Comparison of ENCODE assay signal across 8 mouse cellular contexts in genomic region chr4:133574843-133575202, GRCm38 (mm10). TPM values are rescaled to one million over a fixed set of nuclear protein-coding genes. Genes with fewer than 3 reads are reported as not detected.
DNase-seq lines count a peak whose midpoint lies in the region; ATAC-seq and TF ChIP-seq lines count a peak whose summit lies in the region.

No protein-coding gene starts in this region.

- no peak for DNase-seq in gastrocnemius, adult 2 months
- DNase-seq in gastrocnemius, postnatal 25 days: no peak
- no peak for DNase-seq in liver, embryonic 14.5 days (ENCODE audit: low read depth in 3 of 3, low spot score in 3 of 3)
- no peak for DNase-seq in spleen, postnatal 14 days (ENCODE audit: low spot score in 2 of 2)
- no peak for DNase-seq in T-cell, adult 2 months (ENCODE audit: low spot score)
- DNase-seq in left cerebral cortex, adult 18-20 months (ENCODE audit: low spot score in 2 of 2): no peak

- H3K9ac ChIP-seq in forebrain, embryonic 12.5 days: peak overlapping the region; percentile 90
- peak overlapping the region; percentile 86 for H3K9ac ChIP-seq in liver, embryonic 14.5 days (replicated peaks)

- H3K27me3 ChIP-seq in C2C12 (ENCODE audit: control insufficient read depth, insufficient read depth, insufficient read length): no peaks in the 10 kb centered on the region
- H3K27me3 ChIP-seq in forebrain, embryonic 12.5 days: no peaks in the 10 kb centered on the region
- no peaks in the 10 kb centered on the region for H3K27me3 ChIP-seq in liver, embryonic 14.5 days (ENCODE audit: control insufficient read depth, insufficient read depth, low read length)

- no peaks in the 10 kb centered on the region for H3K9me3 ChIP-seq in forebrain, embryonic 12.5 days
- H3K9me3 ChIP-seq in liver, embryonic 14.5 days (ENCODE audit: control insufficient read depth, low read length): no peaks in the 10 kb centered on the region

- whole genome bisulfite sequencing in forebrain, embryonic 12.5 days: under 1% methylated on average over 41 of the region's 41 CpGs
- WGBS in liver, embryonic 14.5 days (ENCODE audit: insufficient replicate concordance): under 1% methylated on average over 41 of the region's 41 CpGs

- H3K4me2 ChIP-seq in forebrain, embryonic 12.5 days: peak overlapping the region; percentile 93
- peak overlapping the region; percentile 93 for H3K4me2 ChIP-seq in liver, embryonic 14.5 days (ENCODE audit: low read depth)

- peaks cover 19% of the 10 kb centered on the region for H3K79me2 ChIP-seq in C2C12 (ENCODE audit: control insufficient read depth, insufficient read depth)

- TF ChIP-seq CTCF in gastrocnemius, adult 2 months (IDR thresholded peaks at IDR 0.05): no peak
- TF ChIP-seq CTCF in C2C12 (IDR thresholded peaks at IDR 0.05; ENCODE audit: control insufficient read depth, insufficient read depth, insufficient read length): no peak
- TF ChIP-seq CTCF in liver, embryonic 14.5 days (IDR thresholded peaks at IDR 0.05; ENCODE audit: low read depth): no peak

- intact Hi-C loops in gastrocnemius, adult 2 months (cut with DNase I): no loop called here

- H3K4me1 ChIP-seq in forebrain, embryonic 12.5 days: peaks cover 16% of the 10 kb centered on the region
- peaks cover 8 to 14% of the 10 kb centered on the region in 2 experiments for H3K4me1 ChIP-seq in liver, embryonic 14.5 days (replicated peaks; ENCODE audit: control insufficient read depth in 2 of 2, insufficient read depth in 2 of 2, low read length in 1 of 2)

- H3K27ac ChIP-seq in gastrocnemius, adult 2 months: peak overlapping the region; percentile 89
- H3K27ac ChIP-seq in forebrain, embryonic 12.5 days: peak overlapping the region; percentile 93
- peak overlapping the region; percentile 22; the same call in 1 of the 2 replicates for H3K27ac ChIP-seq in liver, embryonic 14.5 days

- no peaks in the 10 kb centered on the region for H3K79me3 ChIP-seq in C2C12 (ENCODE audit: low read depth)

- H3K36me3 ChIP-seq in C2C12 (ENCODE audit: control insufficient read depth, insufficient read depth): peaks cover 12% of the 10 kb centered on the region
- peaks cover 18% of the 10 kb centered on the region for H3K36me3 ChIP-seq in forebrain, embryonic 12.5 days (replicated peaks)
- no peaks in the 10 kb centered on the region for H3K36me3 ChIP-seq in liver, embryonic 14.5 days (replicated peaks; ENCODE audit: control insufficient read depth, insufficient read depth, low read depth)

- no peak; the same call in 1 of the 2 replicates for TF ChIP-seq EP300 in liver, embryonic 14.5 days (IDR thresholded peaks at IDR 0.05; ENCODE audit: low read depth)

- peak overlapping the region; percentile 84 for H3K4me3 ChIP-seq in gastrocnemius, adult 2 months
- H3K4me3 ChIP-seq in C2C12 (ENCODE audit: insufficient read depth, poor library complexity, severe bottlenecking): peak overlapping the region; percentile 76
- peak overlapping the region; percentile 99 for H3K4me3 ChIP-seq in forebrain, embryonic 12.5 days (replicated peaks)
- peak overlapping the region; percentile 89 to 95 for H3K4me3 ChIP-seq in liver, embryonic 14.5 days (ENCODE audit: insufficient read depth in 1 of 2, low read depth in 2 of 2, low read length in 2 of 2)

- no peak; the same call in 1 of the 2 replicates for ATAC-seq in forebrain, embryonic 12.5 days (ENCODE audit: low FRiP score)
- ATAC-seq in liver, embryonic 14.5 days (ENCODE audit: insufficient read depth): peak; percentile 64

- peak overlapping the region; percentile 95 for H3ac ChIP-seq in C2C12 (ENCODE audit: control insufficient read depth, insufficient read length, low read depth)

TF ChIP-seq in C2C12, 6 proteins besides CTCF, POLR2A, EP300 and RAD21:
- TF ChIP-seq MYOD1 (IDR thresholded peaks at IDR 0.05; ENCODE audit: control insufficient read depth, insufficient read length, low read depth) (no peak), USF1 (IDR thresholded peaks at IDR 0.05; ENCODE audit: low read depth) (no peak), FOSL1 (IDR thresholded peaks at IDR 0.05; ENCODE audit: insufficient read depth, low read length, poor library complexity, severe bottlenecking) (no peak), MAX (IDR thresholded peaks at IDR 0.05) (no peak), CEBPB (IDR thresholded peaks at IDR 0.05; ENCODE audit: low read depth) (no peak), MYOG (IDR thresholded peaks at IDR 0.05; ENCODE audit: control insufficient read depth, extremely low read depth, insufficient read length) (no peak)

RNA-seq across cellular contexts. Expression of gene Gpatch3, which starts 0.3 kb away (rescaled TPM):
- 1 to 10 TPM; 3.0 to 3.2 TPM for total RNA-seq in gastrocnemius, adult 2 months (2021)
- total RNA-seq in gastrocnemius, postnatal 25 days (2021): 1 to 10 TPM; 2.1 to 3.6 TPM
- 6.9 TPM for polyA plus RNA-seq in C2C12 (2012; fragmentation: generic; extraction: Trizol)
- 8.7 and 9.8 TPM in 2 replicates for polyA plus RNA-seq in forebrain, embryonic 12.5 days (2016; fragmentation: Nextera tagmentation; extraction: Ambion mirVana)
- 1.9 and 3.1 TPM in 2 replicates for polyA plus RNA-seq in liver, embryonic 14.5 days (2012; rRNA removed)
- polyA plus RNA-seq in liver, embryonic 14.5 days (2014; fragmentation: Nextera tagmentation; extraction: Ambion mirVana): 3.1 and 4.6 TPM in 2 replicates
- total RNA-seq in left cerebral cortex, adult 18-20 months (2021): 1 to 10 TPM; 8.3 to 10.0 TPM

RNA-seq across cellular contexts. Expression of gene Gpn2, which starts 9.3 kb away (rescaled TPM):
- 1 to 10 TPM; 4.9 to 6.3 TPM for total RNA-seq in gastrocnemius, adult 2 months (2021)
- 1 to 10 TPM; 4.6 to 4.9 TPM for total RNA-seq in gastrocnemius, postnatal 25 days (2021)
- polyA plus RNA-seq in C2C12 (2012; fragmentation: generic; extraction: Trizol): 44.1 TPM
- polyA plus RNA-seq in forebrain, embryonic 12.5 days (2016; fragmentation: Nextera tagmentation; extraction: Ambion mirVana): 26.0 and 26.6 TPM in 2 replicates
- polyA plus RNA-seq in liver, embryonic 14.5 days (2012; rRNA removed): 15.2 and 17.6 TPM in 2 replicates
- polyA plus RNA-seq in liver, embryonic 14.5 days (2014; fragmentation: Nextera tagmentation; extraction: Ambion mirVana): 10.0 and 10.3 TPM in 2 replicates
- 10 to 100 TPM in 1 of 2 experiments, 1 to 10 TPM in 1; 9.9 to 11.6 TPM for total RNA-seq in left cerebral cortex, adult 18-20 months (2021)

RNA-seq across cellular contexts. Expression of gene Nr0b2, which starts 21.6 kb away (rescaled TPM):
- total RNA-seq in gastrocnemius, adult 2 months (2021): not detected
- total RNA-seq in gastrocnemius, postnatal 25 days (2021): not detected
- not detected for polyA plus RNA-seq in C2C12 (2012; fragmentation: generic; extraction: Trizol)
- polyA plus RNA-seq in forebrain, embryonic 12.5 days (2016; fragmentation: Nextera tagmentation; extraction: Ambion mirVana): not detected in 2 replicates
- 0.38 and 0.48 TPM in 2 replicates for polyA plus RNA-seq in liver, embryonic 14.5 days (2012; rRNA removed)
- 0.77 and 0.85 TPM in 2 replicates for polyA plus RNA-seq in liver, embryonic 14.5 days (2014; fragmentation: Nextera tagmentation; extraction: Ambion mirVana)
- not detected for total RNA-seq in left cerebral cortex, adult 18-20 months (2021)

RNA-seq across cellular contexts. Expression of gene Sfn, which starts 27.1 kb away (rescaled TPM):
- 1 to 10 TPM; 1.1 to 1.5 TPM for total RNA-seq in gastrocnemius, adult 2 months (2021)
- total RNA-seq in gastrocnemius, postnatal 25 days (2021): 1 to 10 TPM; 1.1 to 1.2 TPM
- polyA plus RNA-seq in C2C12 (2012; fragmentation: generic; extraction: Trizol): 0.54 TPM
- polyA plus RNA-seq in forebrain, embryonic 12.5 days (2016; fragmentation: Nextera tagmentation; extraction: Ambion mirVana): 3.9 and 6.8 TPM in 2 replicates
- 0.45 and 0.52 TPM in 2 replicates for polyA plus RNA-seq in liver, embryonic 14.5 days (2012; rRNA removed)
- polyA plus RNA-seq in liver, embryonic 14.5 days (2014; fragmentation: Nextera tagmentation; extraction: Ambion mirVana): 0.10 and 0.35 TPM in 2 replicates
- 1 to 10 TPM; 1.4 to 2.6 TPM for total RNA-seq in left cerebral cortex, adult 18-20 months (2021)

RNA-seq across cellular contexts. Expression of gene Nudc, which starts 29.0 kb away (rescaled TPM):
- 10 to 100 TPM; 45.6 to 53.5 TPM for total RNA-seq in gastrocnemius, adult 2 months (2021)
- 10 to 100 TPM; 40.3 to 44.7 TPM for total RNA-seq in gastrocnemius, postnatal 25 days (2021)
- 267 TPM for polyA plus RNA-seq in C2C12 (2012; fragmentation: generic; extraction: Trizol)
- polyA plus RNA-seq in forebrain, embryonic 12.5 days (2016; fragmentation: Nextera tagmentation; extraction: Ambion mirVana): 393 and 406 TPM in 2 replicates
- polyA plus RNA-seq in liver, embryonic 14.5 days (2012; rRNA removed): 64.5 and 124 TPM in 2 replicates
- polyA plus RNA-seq in liver, embryonic 14.5 days (2014; fragmentation: Nextera tagmentation; extraction: Ambion mirVana): 88.2 and 101 TPM in 2 replicates
- 100 to 1,000 TPM; 148 to 156 TPM for total RNA-seq in left cerebral cortex, adult 18-20 months (2021)

Comparison
In these comparisons a context has a peak if more than half of its experiments do, and no peak if none do; other contexts are left out.
1. H3K27ac ChIP-seq: peak in every context shown above with its lines; median percentile 93 in forebrain, embryonic 12.5 days; 89 in gastrocnemius, adult 2 months; 22 in liver, embryonic 14.5 days.